Mouse (Mus musculus): Measurements from ENCODE around the gene Ssxb10. TPM values are rescaled to one million over a fixed set of nuclear protein-coding genes. Genes with fewer than 3 reads are reported as not detected.
"Not testable (repeated sequence)": the region's sequence is repeated elsewhere in the genome, so short reads cannot be mapped to it uniquely, and the experiment has no call there.

Ssxb10 gene
- not detected in 2 replicates for polyA plus RNA-seq (2015; fragmentation: Nextera tagmentation; extraction: Ambion mirVana)

DNA sequence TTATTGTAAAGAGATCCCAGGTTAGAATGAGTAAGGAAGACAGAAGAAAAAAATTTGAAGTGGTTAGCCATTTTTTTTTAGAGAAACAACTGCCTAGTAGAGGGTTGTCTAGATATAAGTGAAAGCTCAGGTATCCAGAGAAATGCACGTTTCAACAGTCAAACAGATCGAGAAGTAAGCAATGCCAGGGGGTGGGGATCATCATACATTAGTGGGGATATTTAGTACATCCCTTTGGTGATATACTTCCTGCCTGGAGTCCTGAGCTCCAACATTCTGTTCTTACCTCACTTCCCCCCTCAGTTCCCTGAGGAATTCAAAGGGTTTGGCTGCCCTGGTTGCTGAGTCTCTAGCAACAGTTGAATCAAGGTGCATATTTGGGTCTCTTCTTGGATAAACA is at the start of gene Ssxb10:
Ssxb10 (plus strand) TSS at position 301 of the 400 bp plus-strand sequence.
- no peak for ATAC-seq (replicated peaks; ENCODE audit: low FRiP score)
- Histone ChIP-seq H3K27me3 (no peaks in the 10 kb centered on the region), H3K4me2 (no peak within 1 kb of the TSS), H3K9me3 (replicated peaks) (peaks cover 10% of the 10 kb centered on the region), H3K4me1 (no peaks in the 10 kb centered on the region), H3K9ac (no peak within 1 kb of the TSS), H3K4me3 (replicated peaks) (no peak within 1 kb of the TSS), H3K27ac (no peak within 1 kb of the TSS), H3K36me3 (no peaks in the 10 kb centered on the region)
- 66% methylated on average over 2 of the region's 2 CpGs for WGBS

DNA sequence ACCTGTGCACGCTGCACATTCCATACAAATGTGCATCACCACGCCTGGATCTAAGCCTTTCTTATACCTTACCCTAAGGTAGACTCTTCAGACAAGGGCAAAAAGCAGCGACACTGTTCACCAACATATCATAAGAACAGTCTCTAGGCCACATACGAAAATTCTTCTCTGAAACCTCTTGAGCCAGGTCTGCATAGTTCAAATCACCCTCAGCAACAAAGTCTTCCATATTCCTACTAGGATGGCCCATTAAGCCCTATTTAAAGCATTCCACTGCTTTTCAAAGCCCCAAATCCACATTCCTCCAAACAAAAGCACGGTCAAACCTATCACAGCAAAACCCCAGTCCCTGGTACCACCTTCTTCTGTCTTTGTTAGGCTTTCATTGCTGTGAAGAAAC is 38.6 kb upstream of the Ssxb10 start:
- no peaks in the 10 kb centered on the region for H3K4me1 ChIP-seq
- H3K27me3 ChIP-seq, result no peaks in the 10 kb centered on the region
- ATAC-seq (replicated peaks; ENCODE audit: low FRiP score), result no peak
- no peaks in the 10 kb centered on the region for H3K36me3 ChIP-seq
- H3K9ac ChIP-seq, result no peak overlapping the region
- no peaks in the 10 kb centered on the region for H3K9me3 ChIP-seq (replicated peaks)
- H3K27ac ChIP-seq, result no peak overlapping the region
- H3K4me3 ChIP-seq (replicated peaks), result no peak overlapping the region
- WGBS, result 85% methylated on average over 5 of the region's 5 CpGs
- no peak overlapping the region for H3K4me2 ChIP-seq

DNA sequence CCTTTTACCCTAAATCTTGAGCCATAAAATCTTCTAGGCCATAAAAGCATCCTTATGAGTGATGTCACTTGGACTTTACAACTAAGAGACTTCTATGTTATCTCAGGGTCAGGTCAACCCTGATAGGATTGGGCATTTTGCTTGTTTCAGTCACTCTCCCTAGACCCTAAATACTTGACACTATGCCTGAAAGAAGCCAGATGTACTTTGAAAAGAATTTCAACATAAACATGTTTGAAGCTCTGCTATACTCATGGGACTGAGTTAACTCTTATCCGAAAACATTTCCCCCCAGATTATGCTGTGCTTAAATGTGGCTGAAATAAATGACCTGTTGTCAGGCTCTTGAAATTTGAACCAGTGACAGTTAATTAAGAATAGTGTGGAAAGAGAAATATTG is 17.9 kb upstream of the Ssxb10 start:
- 55% methylated on average over 1 of the region's 1 CpGs for WGBS
- H3K4me2 ChIP-seq, result no peak overlapping the region
- no peak; the same call in 1 of the 2 replicates for ATAC-seq (replicated peaks; ENCODE audit: low FRiP score)
- H3K4me3 ChIP-seq (replicated peaks), result no peak overlapping the region
- no peaks in the 10 kb centered on the region for H3K4me1 ChIP-seq
- no peaks in the 10 kb centered on the region for H3K36me3 ChIP-seq
- H3K27ac ChIP-seq, result no peak overlapping the region
- no peaks in the 10 kb centered on the region for H3K27me3 ChIP-seq
- H3K9ac ChIP-seq, result no peak overlapping the region
- H3K9me3 ChIP-seq (replicated peaks), result no peaks in the 10 kb centered on the region

DNA sequence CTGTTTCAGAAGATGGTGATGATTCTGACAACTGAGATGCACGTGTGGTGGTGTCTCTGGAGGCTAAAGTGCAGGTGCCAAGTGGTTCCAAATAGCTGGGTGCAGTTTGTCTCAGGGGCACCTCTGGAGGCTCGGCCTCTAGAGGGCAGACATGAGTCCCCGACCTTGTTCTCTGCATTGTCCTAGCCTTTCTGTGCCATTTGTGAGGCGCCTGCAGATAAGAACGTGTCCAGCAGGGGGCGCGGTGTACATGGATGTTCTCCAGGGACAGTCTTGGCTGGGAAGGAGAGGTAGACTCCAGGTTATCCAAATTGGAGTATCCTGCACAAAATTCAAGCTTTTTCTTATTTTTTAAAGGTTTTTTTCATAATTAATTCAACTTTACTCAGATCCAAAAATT is 12.3 kb upstream of the Ssxb10 start:
- H3K4me2 ChIP-seq; H3K9me3 ChIP-seq (replicated peaks); H3K4me3 ChIP-seq (replicated peaks); H3K36me3 ChIP-seq; H3K9ac ChIP-seq; H3K27me3 ChIP-seq; H3K4me1 ChIP-seq; ATAC-seq (replicated peaks; ENCODE audit: low FRiP score); H3K27ac ChIP-seq: not testable (repeated sequence)
- WGBS, result 10% methylated on average over 7 of the region's 7 CpGs

DNA sequence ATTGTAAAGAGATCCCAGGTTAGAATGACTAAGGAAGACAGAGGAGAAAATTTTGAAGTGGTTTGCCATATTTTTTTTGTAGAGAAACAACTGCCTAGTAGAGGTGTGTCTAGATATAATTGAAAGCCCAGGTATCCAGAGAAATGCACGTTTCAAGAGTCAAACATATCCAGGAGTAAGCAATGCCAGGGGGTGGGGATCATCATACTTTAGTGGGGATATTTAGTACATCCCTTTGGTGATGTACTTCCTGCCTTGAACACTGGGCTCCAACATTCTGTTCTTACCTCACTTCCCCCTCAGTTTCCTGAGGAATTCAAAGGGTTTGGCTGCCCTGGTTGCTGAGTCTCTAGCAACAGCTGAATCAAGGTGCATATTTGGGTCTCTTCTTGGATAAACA is 39.5 kb downstream of the Ssxb10 start, which contains the start of gene Ssxb9:
Ssxb9 (plus strand) TSS at position 301 of the 400 bp plus-strand sequence.
- not testable (repeated sequence) for H3K9me3 ChIP-seq (replicated peaks); H3K4me1 ChIP-seq; ATAC-seq (replicated peaks; ENCODE audit: low FRiP score); H3K4me2 ChIP-seq; H3K4me3 ChIP-seq (replicated peaks); H3K27me3 ChIP-seq; H3K36me3 ChIP-seq; H3K9ac ChIP-seq; H3K27ac ChIP-seq
- WGBS, result 30% methylated on average over 1 of the region's 1 CpGs

Other genes starting within 250 kb of the Ssxb10 start
- 0.23 and 0.49 TPM in 2 replicates for gene Was, start 236.9 kb upstream of the Ssxb10 start, polyA plus RNA-seq (2015; fragmentation: Nextera tagmentation; extraction: Ambion mirVana)
- gene Wdr13, start 194.5 kb upstream of the Ssxb10 start, polyA plus RNA-seq (2015; fragmentation: Nextera tagmentation; extraction: Ambion mirVana), result 22.7 and 29.3 TPM in 2 replicates
- gene Rbm3, start 181.5 kb upstream of the Ssxb10 start, polyA plus RNA-seq (2015; fragmentation: Nextera tagmentation; extraction: Ambion mirVana), result 490 and 492 TPM in 2 replicates
- 12.1 and 12.2 TPM in 2 replicates for gene Tbc1d25, start 151.2 kb upstream of the Ssxb10 start, polyA plus RNA-seq (2015; fragmentation: Nextera tagmentation; extraction: Ambion mirVana)
- gene Ebp, start 133.9 kb upstream of the Ssxb10 start, polyA plus RNA-seq (2015; fragmentation: Nextera tagmentation; extraction: Ambion mirVana), result 34.1 and 36.9 TPM in 2 replicates
- 6.8 and 8.1 TPM in 2 replicates for gene Porcn, start 120.9 kb upstream of the Ssxb10 start, polyA plus RNA-seq (2015; fragmentation: Nextera tagmentation; extraction: Ambion mirVana)
- 39.7 and 40.4 TPM in 2 replicates for gene Ftsj1, start 75.0 kb upstream of the Ssxb10 start, polyA plus RNA-seq (2015; fragmentation: Nextera tagmentation; extraction: Ambion mirVana)
- 1.4 and 3.4 TPM in 2 replicates for gene Slc38a5, start 56.3 kb upstream of the Ssxb10 start, polyA plus RNA-seq (2015; fragmentation: Nextera tagmentation; extraction: Ambion mirVana)
- gene Ssxb9, start 39.6 kb downstream of the Ssxb10 start, polyA plus RNA-seq (2015; fragmentation: Nextera tagmentation; extraction: Ambion mirVana), result not detected in 2 replicates
- not detected in 2 replicates for gene Ssxb1, start 85.9 kb downstream of the Ssxb10 start, polyA plus RNA-seq (2015; fragmentation: Nextera tagmentation; extraction: Ambion mirVana)
- not detected in 2 replicates for gene Ssxb2, start 134.3 kb downstream of the Ssxb10 start, polyA plus RNA-seq (2015; fragmentation: Nextera tagmentation; extraction: Ambion mirVana)
- gene Gm14459, start 197.5 kb downstream of the Ssxb10 start, polyA plus RNA-seq (2015; fragmentation: Nextera tagmentation; extraction: Ambion mirVana), result not detected in 2 replicates
- not detected in 2 replicates for gene Ssxb6, start 220.8 kb downstream of the Ssxb10 start, polyA plus RNA-seq (2015; fragmentation: Nextera tagmentation; extraction: Ambion mirVana)